Mouse (Mus musculus) brain, embryonic 14.5 days (tissue): Measurements from ENCODE around the gene Tasp1. TPM values are rescaled to one million over a fixed set of nuclear protein-coding genes. Genes with fewer than 3 reads are reported as not detected.

Source experiments
- DNase-seq: peaks from one replicate; pipeline ENCODE4 v3.0.0-alpha.2; 2011; ENCODE audit warnings: low read depth
- CTCF ChIP-seq: fragments of 200-500 bp; IDR thresholded peaks from 2 replicates; pipeline ENCODE4 v1.5.1; 2012; ENCODE audit warnings: inconsistent platforms, mild to moderate bottlenecking, moderate library complexity, borderline replicate concordance; ENCODE audit not compliant: insufficient read depth, insufficient read length; ENCODE audit errors: extremely low read depth
- POLR2A ChIP-seq: fragments of 200-500 bp; IDR thresholded peaks from 2 replicates; pipeline ENCODE4 v1.6.1; 2012; ENCODE audit warnings: mild to moderate bottlenecking, inconsistent platforms, borderline replicate concordance; ENCODE audit not compliant: poor library complexity, insufficient read depth, insufficient read length, severe bottlenecking; ENCODE audit errors: extremely low read depth
- polyA plus RNA-seq: library from polyadenylated mRNA; depleted of rRNA; stranded (reverse); fragments of >200 nt; gene quantifications from 2 replicates; pipeline ENCODE4 v1.2.3, GENCODE M21; 2012; rRNA removed

The Tasp1 gene
- polyA plus RNA-seq, 1 experiment, result 9.2 TPM

DNA sequence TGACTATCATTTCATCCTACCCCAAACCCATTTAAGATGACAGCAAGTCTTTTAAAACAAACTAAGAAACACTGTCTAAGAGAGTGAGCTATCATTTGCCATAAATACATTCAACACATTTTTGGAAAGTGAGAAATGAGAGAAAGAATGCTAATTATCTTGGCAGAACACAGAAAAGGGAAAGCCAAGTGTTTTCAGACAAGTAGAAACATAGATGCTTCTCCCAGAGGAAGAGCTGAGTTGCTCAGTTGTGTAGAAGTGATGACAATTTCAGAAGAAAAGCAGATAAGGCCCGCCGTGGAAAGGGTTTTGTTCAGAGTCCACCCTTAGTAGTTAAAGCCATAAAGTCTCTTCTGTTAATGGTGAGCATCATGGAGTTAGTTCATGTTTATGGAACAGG lies 281.7 kb downstream of the Tasp1 start:
- TF ChIP-seq CTCF, result no peak
- TF ChIP-seq POLR2A, result no peak
- peak; percentile 22 for DNase-seq

- no peak for TF ChIP-seq POLR2A
- TF ChIP-seq CTCF, result no peak
- no peak for DNase-seq
Observed at GRCm38 (mm10) chr2:139784465-139784864, 282.1 kb downstream of the Tasp1 start.

Other genes with a start within 250 kb of the Tasp1 start
- gene Gm17374, start 85.2 kb upstream of the Tasp1 start, polyA plus RNA-seq, result not detected in 2 replicates
- 6.0 and 11.8 TPM in 2 replicates for gene Esf1, start 103.8 kb upstream of the Tasp1 start, polyA plus RNA-seq
- 26.8 and 28.8 TPM in 2 replicates for gene Ndufaf5, start 103.8 kb upstream of the Tasp1 start, polyA plus RNA-seq